Mouse (Mus musculus): Measurements from ENCODE around the gene Cpa2.

Cpa2 gene

GRCm38 (mm10) chr6:30579961-30580840, 38.8 kb downstream of the Cpa2 start:
- no peak for DNase-seq

- DNase-seq, result no peak
These were observed 39.4 kb downstream of the Cpa2 start for GRCm38 (mm10) chr6:30580841-30581176.

- no peak for DNase-seq
These were observed 45.6 kb downstream of the Cpa2 start for GRCm38 (mm10) chr6:30586886-30587442.

GRCm38 (mm10) chr6:30589819-30590218, 48.4 kb downstream of the Cpa2 start:
- no peak for DNase-seq

- no peak for DNase-seq
These were observed 50.5 kb downstream of the Cpa2 start for GRCm38 (mm10) chr6:30591851-30592404.

- no peak for DNase-seq
These were observed 51.1 kb downstream of the Cpa2 start for GRCm38 (mm10) chr6:30592417-30592974.

GRCm38 (mm10) chr6:30594364-30594763, 53.0 kb downstream of the Cpa2 start:
- DNase-seq, result no peak

GRCm38 (mm10) chr6:30596230-30596898, 55.0 kb downstream of the Cpa2 start:
- no peak for DNase-seq

GRCm38 (mm10) chr6:30600033-30600432, 58.7 kb downstream of the Cpa2 start:
- DNase-seq, result peak; percentile 6

GRCm38 (mm10) chr6:30600995-30601394, 59.6 kb downstream of the Cpa2 start:
- no peak for DNase-seq

- DNase-seq, result no peak
These were observed 63.0 kb downstream of the Cpa2 start for GRCm38 (mm10) chr6:30604342-30604867.

GRCm38 (mm10) chr6:30605111-30605510, 63.7 kb downstream of the Cpa2 start:
- DNase-seq, result no peak

- DNase-seq, result no peak
These were observed 64.3 kb downstream of the Cpa2 start for GRCm38 (mm10) chr6:30605672-30606071.

GRCm38 (mm10) chr6:30610710-30611109, 69.3 kb downstream of the Cpa2 start, which contains the start of gene Cpa5:
Cpa5 (plus strand) TSS chr6:30611010.
- DNase-seq, result no peak

GRCm38 (mm10) chr6:30611212-30611611, 69.8 kb downstream of the Cpa2 start:
- DNase-seq, result no peak
